Mouse (Mus musculus) gastrocnemius, postnatal 25 days (tissue): ENCODE data around the gene Asz1. TPM values are rescaled to one million over a fixed set of nuclear protein-coding genes. Genes with fewer than 3 reads are reported as not detected.
A peak's percentile ranks its signal among the peaks of the same experiment; 100 is the strongest.

Source experiments
- DNase-seq: peaks from one replicate; pipeline ENCODE4 v3.0.0; 2022
- long read RNA-seq, 2 experiments: library from polyadenylated mRNA; stranded (forward); transcript quantifications; one replicate each; pipeline ENCODE4 v2.0.0; 2021
- total RNA-seq, 2 experiments: library from RNA; stranded (reverse); gene quantifications; 1 replicate in 1 of 2; 2 replicates in 1 of 2; pipeline ENCODE4 v1.2.3; 2021

Gene Asz1
- not detected for total RNA-seq
- long read RNA-seq, experiment 1: 0 reads
- long read RNA-seq, experiment 2: 0 reads

DNA sequence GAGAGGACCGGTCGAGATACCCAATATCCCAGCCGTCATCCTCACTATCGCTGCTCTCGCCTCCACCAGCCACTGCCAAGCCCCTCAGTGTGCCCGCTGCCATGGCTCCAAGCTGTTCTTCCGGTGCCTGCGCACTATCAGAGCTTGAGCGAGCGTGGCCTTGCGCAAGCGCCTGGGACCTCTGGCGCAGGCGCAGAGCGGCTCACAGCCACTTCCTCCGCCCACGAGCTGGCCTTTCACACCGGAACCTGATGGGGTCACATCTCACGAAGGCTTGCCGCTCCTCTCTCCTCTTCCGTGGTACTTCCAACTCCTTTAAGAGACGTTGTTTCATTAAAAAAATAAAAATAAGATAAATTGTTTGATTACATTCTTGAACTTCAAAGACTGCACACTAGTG is at the start of gene Asz1:
Gene Asz1 (minus strand): TSS at position 128 of the 400 bp plus-strand sequence.
- DNase-seq: no peak

DNA sequence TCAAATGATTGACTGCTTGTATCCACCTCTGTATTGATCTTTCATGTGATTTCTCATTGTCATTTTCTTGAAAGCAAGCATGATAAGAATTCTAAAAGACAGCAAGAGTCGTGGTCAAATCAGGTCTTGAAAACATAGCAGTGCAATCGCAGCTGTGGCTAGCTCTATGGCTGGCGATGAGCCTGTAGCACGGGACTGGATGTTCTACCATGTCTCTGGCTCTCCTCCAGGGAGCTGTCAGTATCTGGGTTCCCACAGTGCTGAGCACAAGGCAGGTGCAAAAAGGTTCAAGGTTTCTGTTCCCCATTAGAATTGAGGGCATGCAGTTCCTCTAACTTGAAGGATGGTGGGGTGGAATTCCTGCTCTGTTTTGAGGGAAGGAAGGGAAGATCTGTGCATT is 44.2 kb upstream of the Asz1 start:
- no peak for DNase-seq

DNA sequence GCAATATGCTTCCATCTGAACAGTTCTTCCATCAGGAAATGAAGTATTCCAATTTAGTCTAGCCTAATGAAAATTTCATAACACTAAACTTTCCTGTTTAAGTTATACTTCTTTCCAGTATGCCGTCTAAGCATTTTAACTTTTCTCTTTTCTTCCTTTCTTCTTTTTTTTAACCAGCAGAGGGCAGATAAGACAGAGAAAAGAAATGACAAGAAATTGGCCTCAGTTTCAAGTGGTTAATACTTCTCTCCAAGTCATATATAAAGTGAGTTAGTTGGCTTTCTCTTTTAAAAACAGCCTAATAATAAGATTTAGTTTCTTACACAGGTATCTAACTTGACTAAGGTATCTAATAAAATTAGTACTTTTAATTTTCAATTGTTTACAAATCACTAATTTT is 26.4 kb upstream of the Asz1 start:
- no peak for DNase-seq

DNA sequence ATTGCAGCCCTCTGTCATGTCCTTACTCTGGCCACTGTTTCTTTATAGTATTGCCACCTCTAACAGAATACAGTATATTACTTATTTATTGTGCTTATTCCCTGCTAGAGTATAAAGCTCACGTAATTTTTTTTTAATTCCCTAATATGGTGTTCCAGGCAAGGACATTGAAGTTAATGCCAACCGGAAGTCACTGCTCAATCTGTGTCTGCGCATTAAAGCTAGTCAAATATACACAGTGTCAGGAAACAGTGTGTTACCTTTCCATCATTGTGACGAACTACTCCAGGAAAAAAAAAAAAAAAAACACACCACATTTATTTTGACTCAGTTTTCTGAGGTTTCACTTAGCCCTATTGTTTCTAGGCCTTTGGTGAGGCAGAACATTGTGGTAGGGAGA is 19.2 kb upstream of the Asz1 start:
- no peak for DNase-seq

DNA sequence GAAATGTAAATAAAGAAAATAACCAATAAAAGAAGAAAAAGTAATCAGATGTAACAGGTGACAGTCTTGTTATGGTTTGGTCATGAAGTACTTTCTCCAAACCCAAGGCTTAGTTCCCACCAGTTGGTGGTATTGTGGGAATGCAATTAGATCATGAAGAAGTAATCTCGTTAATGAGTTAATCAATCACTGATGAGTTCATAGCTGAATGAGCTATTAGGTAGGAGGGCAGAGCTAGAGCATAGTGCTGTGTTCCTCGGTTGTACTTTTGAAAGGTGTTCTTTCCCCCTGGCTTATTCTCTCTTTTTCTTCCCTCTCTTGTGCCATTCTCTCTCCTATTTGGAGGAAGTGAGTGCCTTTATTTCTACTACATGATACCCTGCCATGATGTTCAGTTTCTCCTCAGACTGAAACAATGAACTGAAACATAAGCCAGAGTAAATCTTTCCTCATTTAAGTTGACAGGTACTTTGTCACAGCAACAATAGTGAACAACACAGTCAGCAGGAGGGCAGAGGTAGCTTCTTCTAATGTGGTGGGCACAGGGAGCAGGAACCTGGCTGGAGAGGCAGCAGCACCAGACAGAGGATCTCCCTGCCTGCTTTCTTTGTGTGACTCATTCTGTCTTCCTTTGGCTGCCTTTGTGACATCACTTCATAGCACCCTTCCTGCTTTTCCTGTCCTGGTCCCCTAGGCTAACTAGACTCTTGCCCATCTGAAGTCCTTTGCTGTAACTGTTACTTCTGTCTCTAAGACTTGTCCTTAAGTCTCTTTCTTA is 18.5 kb upstream of the Asz1 start:
- DNase-seq: no peak

DNA sequence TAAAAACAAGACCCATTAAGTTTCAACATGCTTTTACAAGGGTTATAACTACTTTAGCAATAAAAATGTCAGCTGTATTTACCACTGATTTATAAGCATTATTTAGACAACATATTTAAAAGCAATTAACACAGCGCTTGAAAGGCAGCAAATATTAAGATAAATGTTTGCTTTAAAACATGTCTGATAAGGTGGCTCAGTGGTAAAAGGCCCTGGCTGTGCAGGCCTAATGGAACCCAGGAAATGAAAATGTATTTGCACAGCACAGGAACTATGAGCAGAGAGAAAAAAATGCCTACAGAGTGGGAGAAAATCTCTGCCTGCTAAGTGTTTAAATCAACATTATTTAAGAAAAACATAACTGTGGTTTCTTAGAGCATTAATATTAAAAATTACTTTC is 12.0 kb downstream of the Asz1 start:
- no peak for DNase-seq

DNA sequence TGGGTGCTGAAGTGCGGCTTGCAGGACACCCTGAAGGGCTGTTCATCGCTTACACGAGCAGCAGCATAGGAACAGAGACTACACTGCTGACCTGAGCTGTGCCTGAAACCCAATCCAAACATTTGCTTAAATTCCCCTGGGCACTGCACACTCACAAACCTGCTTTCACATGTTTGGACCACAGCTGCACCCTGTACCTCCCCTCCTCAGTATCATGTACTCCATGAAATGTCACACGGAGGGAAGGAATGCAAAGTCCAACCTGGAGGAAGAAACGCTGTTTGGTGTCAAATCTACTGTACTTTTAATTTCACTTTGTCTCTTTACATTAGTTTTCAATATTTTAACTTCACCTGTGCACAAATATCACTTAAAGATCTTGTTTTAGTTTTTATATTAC is 19.8 kb downstream of the Asz1 start:
- DNase-seq: no peak

DNA sequence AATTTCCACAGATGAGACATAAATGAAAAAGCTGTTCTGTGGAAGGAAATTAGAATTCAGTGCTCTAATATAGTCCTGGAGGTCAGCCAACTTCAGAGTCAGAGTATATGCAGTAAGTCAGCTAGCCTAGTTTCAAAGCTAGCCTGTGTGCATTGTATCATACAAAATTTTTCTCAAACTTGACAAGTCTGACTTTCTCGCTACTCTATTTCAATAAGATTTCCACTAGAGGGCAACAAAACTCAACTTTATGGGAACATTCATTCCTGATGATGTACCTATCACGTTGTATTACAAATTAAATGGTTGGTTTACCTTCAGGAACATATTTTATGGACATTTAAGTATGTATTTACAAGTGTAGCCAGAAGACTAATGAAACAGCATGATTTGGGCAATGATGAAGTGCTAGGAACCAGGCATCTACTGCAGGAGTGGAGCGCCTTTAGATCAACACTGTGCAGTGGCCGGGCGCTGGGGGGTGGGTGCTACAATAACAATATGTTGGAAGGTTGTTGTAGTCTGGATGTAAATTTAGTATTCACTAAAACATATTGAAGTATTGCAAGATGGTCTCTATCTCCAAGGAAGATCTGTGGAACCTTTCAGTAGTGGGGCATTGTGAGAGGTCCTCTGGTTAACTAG is 21.6 kb downstream of the Asz1 start:
- no peak for DNase-seq

DNA sequence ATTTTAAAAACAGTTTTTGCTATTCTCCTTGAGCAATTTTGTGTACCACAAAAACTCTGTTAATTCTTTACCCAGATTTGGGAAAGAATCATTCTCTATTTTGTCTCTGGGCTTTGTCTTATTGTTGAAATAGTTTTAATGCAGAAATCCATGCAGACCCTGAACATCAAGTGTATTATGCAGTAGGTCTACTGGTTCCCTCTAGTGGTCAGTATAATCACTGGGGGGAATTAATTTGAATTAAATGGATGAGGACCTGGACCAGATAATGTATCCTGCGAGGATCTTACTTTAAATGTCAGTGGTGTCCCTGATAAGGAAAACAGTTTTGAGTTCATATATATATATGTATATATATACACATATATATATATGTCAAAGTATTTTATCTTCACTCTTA is 30.2 kb downstream of the Asz1 start:
- no peak for DNase-seq

DNA sequence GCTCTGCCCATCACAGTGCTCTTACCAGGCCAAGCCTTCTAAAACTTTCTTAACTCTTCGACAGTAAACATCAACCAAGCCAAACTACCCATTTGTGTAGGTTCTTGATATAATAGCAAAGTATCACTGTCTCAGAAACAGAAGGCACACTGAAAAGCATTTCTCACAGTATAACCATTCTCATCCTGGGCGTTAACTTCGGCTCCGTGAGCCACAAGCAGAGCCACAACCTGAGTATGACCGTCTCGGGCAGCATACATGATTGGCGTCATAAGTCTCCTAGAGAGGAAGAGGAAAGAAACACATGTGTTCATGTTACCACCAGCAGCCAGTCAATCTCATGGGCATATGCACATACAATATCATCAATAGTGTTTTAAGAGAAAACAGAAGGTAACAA is 31.9 kb downstream of the Asz1 start:
- DNase-seq: no peak

DNA sequence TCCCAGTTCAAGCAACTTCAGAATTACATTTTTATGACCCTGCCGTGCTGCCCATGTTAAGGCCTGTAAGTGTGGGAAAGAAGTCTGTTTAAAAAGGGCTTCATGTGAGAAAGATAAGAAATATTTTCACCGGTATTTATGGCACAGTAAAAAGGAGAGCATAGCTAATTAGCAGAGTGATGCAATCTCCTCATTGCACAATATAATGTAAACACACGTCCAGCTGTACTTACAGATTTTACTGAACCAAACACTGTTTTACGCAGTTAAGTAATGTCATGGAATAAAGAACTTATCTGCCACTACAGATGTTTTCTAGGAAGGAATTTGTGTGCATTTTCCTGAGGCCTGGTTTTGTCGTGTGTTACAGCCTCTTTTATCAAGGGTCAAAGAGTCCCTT is 32.3 kb downstream of the Asz1 start:
- DNase-seq: no peak

DNA sequence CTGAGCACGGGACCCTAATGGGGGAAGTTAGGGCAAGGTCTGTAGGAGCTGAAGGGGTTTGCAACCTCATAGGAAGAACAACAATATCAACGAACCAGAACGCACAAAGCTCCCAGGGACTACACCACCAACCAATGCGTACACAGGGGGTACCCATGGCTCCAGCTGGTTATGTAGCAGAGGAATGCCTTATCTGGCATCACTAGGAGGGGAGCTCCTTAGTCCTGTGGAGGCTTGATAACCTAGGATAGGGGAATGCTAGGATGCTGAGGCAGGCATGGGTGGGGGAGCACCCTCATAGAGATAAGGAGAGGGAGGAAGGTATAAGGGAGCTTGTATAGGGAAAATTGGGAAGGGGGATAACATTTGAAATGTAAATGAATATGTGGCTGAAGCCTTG is 51.0 kb downstream of the Asz1 start:
- no peak for DNase-seq

DNA sequence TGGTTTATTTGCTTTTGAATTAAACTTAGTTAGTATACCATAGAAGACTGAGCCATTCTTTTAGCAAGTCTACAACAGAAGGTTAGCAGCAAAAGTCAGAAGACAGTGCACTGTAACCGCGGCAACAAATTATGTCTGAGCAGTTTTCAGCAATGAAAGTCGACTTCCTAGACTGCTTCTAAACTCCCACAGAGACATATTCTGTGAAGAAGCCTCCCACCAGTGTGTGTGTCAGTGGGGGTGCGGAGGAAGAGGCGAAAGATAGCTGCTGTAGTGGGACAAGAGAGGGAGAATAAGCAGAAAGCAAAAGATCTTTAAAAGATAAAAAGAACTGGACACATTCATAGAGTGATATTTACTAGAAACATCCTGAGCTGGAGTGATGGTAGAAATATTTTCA is 57.2 kb downstream of the Asz1 start:
- DNase-seq: no peak

DNA sequence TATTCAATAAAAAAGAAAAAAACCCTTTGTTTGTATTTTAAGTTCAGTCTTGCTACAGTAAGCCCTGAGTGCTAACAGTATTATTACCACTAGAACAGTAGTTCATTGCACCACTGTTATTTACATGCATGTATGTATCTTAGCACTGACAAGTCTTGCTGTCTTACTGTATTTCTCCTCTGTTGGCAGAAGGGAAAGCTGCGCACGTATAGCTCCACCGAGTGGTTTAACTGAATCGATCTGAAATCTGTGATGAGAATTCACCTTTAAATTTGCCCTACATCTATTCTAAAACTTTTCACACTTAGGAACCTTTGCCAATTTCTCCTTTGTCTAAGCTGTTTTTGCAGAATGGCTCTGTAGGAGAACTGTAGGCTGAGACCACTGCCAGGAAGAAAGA is 64.6 kb downstream of the Asz1 start:
- no peak for DNase-seq

DNA sequence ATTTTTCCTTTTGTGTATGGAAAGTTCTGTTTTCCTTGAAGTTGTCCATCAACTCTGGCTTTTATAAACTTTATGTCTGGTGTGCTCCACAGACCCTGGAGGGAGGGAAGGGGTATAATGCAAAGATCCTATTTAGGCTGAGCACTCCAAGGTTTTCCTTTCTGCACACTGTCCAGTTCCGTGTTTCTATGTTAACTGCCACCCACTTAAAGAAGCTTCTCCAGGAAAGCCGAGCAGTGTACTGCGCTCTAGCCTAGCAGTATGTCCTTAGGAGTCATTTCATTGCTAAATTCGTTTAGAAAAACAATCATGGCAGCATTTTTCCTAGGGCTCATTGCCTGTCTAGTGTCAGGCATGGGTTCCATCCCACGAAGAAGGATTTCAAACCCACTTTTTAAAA is 65.7 kb downstream of the Asz1 start:
- DNase-seq: no peak

DNA sequence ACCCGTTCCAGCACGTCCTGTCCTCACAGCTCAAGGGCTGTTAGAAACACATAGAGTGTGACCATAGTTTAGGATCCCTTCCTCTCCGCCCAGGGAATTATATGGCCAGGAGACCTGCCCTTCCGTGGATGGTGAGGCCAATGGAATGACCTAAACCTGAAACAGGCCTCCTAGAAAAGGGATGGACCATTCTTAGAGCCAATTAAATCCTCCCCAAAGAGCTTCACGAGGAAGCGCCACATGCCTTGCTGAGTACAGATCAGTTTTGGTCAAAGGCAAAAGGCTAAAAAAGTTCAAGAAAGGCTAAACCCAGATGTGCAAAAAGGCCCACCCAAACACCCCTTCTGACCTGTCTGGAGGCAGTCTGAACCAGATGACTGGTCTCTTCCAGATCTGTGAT is 76.6 kb downstream of the Asz1 start:
- no peak for DNase-seq

DNA sequence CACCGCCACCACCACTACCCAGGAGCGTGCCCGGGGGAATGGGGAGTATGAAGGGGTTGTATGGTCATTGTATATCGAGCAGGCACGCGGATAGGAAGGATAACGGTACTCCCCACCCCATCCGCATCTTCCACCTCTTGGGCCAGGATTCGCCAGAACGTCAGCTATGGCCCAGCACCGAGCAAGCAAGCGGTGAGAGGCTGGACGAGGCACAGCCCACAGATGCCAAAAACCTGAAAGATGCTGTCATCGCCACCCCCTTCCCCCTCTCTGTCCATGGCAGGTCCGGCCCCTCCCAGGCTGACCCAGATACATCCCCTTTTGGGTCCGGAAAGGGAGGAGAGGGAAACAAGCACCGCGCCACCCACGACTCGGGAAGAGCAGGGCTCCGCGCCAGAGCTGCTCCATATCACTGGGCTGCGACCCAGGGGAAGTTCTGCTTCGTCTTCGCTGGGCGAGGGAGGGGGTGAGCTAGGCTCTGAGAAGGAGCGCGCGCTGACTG is 77.3 kb downstream of the Asz1 start:
- DNase-seq: peak; percentile 46

DNA sequence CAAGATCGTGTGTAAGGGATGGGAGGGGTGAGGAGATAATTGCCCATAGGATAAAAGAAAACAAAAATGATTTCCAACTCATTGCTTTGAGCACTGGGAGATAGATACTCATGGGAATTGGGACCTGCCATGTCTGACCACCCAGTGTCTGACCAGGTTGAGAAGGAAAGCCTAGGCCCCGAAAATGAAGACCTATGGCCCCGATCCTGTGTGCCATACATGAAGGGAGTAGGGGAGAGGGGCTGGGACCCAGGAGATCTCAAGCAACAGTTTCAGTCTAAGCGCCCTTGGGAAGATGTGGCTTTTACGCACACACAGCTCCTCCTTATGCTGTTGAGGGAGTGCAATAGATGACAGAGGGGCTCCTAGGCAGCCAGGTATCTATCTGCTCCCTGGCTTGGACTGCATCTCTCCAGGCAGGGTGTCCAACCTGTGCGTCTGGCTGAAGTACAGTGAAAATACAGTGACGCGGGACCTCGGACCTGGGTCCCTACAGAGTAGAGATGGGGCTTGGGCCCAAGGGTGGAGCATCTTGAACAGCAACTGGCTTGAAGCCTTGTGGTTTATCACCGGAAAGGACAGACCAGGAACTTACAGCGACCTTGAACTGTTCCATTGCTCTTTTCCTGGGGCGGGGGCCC is 77.9 kb downstream of the Asz1 start:
- no peak for DNase-seq

DNA sequence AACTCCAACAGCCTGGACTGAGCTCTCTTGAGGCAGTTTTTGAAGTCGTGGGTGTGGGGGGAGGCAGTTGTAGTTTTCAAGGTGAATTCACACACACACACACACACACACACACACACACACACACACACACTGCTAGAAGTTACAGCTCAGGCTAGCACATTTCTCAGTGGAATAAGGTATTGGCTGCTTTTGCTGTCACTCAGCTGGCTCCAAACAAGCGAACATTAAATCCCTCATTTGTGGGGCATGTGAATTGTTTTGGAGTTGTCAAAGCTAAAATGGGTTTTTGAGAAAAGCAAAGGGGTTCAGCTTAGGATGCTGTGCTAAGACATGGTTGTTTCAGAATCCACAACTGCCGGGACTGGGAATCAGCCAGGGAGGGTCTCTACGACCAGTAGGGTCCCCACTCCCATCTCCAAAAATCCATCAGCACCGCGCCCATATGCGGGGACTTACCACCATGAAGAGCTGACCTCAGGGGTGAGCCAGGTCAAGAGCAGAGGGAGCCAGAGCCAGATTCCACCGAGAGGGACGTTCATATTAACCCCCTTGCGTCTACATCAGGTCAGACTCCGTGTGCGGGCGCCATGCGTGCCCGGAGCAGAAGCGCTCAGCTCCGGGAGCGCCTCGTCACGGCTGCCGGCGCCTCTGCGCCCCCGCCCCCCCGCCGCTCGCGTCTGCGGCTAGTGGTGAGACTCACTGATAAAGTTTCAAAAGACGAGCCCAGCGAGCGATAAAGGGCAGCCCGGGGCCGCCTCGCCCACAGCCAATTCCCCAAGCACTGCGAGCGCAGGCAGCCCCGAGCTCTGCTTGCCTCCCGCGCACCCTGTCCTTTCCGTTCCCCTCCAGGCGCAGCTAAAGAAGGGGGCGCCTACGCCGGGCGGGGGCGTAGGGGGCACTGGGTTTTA is 78.9 kb downstream of the Asz1 start, which contains the start of gene Wnt2:
Gene Wnt2 (minus strand): TSS at position 840 of the 911 bp plus-strand sequence.
- DNase-seq: no peak

DNA sequence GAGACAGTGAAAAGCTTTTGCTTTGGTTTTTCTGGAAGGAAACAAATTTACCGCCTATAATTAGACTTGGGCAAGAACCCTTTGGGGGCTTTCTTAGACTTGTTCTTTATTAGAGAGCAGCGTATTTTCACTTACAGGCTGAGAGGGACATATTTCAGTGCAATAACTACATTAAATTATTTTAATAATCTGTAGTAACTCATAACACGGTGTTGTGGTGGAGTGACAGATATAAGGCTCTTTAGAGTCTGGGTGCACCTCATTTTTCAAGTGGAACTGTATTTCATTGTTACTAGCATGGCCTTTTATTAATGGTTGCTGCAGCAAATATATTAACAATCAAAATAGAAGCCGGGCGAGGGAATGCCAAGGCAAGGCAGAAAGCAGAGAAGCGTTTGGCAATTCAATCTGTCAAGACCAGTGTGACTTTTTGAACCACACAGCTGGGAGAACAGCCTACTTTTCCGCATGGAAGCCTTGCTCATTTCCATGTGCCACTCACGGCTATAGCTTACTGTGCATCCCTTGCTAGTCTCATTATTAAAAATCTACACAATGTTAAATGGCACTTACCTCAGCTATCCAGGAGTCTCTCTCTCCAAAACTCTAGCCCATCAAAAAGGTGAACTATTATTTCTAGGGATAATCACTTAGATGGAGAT is 84.6 kb downstream of the Asz1 start:
- DNase-seq: no peak

DNA sequence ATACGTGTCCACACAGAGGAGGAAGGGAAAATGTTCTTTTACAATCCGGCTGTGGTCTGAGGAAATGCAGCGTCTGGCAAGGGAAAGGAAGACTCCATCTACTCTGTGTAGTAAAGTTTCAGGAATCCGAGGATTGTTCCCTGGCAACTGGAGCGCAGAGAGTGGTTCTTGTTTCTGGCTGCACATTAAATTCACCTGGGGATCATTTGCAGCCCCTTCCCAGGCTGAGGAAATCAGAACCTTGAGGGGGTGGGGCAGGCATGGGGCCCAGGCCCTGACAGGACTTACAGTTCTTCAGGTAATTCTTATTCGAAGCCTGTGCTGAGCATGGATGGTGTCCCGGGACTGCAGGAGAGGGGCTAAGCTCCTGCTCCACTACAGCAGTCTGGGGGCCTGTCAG is 95.5 kb downstream of the Asz1 start:
- DNase-seq: no peak

DNA sequence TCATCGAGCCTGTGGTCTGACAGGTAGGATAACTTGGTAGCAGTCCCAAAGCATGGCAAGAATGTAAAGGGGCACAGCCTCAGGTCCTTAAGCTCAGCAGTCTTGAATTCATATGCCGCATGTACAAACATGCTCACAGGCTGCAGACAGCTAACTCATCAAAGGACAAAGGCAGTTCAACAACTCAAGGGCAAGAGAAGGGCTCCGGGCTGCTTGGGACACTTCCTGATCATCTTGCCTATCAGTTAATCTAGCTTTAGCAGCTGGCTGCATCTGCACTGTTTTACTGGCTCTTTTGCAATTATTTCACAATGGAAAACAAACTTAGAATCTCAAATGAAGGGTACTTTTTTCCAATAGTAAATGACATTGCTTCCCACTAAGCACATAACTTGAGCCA is 101.5 kb downstream of the Asz1 start:
- no peak for DNase-seq
